Mouse (Mus musculus): ENCODE results near the gene Rag2. TPM values are rescaled to one million over a fixed set of nuclear protein-coding genes. Genes with fewer than 3 reads are reported as not detected.

The Rag2 gene
- polyA plus RNA-seq, 1 experiment from 2014 or later: 0.16 TPM

DNA sequence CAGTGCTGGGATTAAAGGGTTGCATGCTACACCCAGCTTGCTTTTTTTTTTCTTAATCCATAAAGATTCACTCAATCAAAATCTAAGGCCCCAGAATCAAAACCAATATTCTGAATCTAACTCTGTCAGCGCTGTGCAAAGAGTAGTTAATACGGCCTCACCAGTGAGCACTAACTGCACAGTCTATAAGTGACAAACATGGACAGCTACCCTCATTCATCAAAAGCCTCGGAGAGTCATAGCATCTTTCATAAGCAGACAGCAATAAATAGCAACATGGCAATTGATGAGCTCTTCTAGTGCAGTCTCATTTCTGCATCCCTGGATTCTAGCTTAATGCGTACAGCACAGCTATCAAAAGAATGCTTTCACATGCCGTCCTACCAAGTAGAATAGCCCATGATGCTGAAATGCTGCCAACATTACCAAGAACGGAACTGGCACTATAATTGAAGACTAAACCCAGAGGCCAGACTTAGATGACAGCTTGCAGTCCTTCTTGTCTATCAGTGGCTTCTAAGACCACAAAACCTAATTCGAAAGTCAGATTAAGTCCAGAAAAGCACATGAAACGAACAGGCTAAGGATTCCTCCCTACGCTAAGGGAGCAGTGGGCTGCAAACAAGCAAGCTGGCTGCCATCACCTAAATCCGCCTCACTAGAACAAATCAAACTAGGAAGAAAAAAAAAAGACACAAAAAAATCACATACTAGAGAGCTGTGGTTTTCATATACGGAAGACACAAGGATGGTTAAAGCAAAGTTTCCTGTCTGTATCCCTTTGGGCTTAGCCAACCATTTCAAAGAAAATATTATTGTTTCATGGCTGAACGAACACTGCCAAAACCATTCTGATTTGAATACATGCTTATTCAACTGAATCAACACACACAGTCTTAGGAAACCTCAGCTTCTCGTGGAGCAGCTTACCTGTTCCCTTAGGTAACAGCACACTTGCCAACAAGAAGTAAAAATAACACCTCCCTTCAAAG is 26.0 kb upstream of the Rag2 start:
- Histone ChIP-seq H3K9ac (no peak overlapping the region), H3K27ac (replicated peaks) (no peak overlapping the region), H3K9me3 (no peaks in the 10 kb centered on the region), H3K4me3 (no peak overlapping the region), H3K4me2 (no peak overlapping the region), H3K4me1 (peaks cover 10% of the 10 kb centered on the region; the same call in 1 of the 2 replicates), H3K27me3 (replicated peaks) (no peaks in the 10 kb centered on the region), H3K36me3 (0 out of 2 replicates have a peak, but pooled peaks cover 4% of the 10 kb centered on the region)
- ATAC-seq (ENCODE audit: extremely low read depth, insufficient number of reproducible peaks, low FRiP score, low TSS enrichment): no peak
- WGBS: 70% methylated on average over 13 of the region's 13 CpGs

GRCm38 (mm10) chr2:101600703-101601102 is 23.8 kb upstream of the Rag2 start:
- Histone ChIP-seq H3K4me2 (no peak overlapping the region), H3K27ac (replicated peaks) (no peak overlapping the region), H3K4me3 (no peak overlapping the region), H3K9me3 (no peaks in the 10 kb centered on the region), H3K9ac (no peak overlapping the region), H3K27me3 (replicated peaks) (no peaks in the 10 kb centered on the region), H3K4me1 (peaks cover 10% of the 10 kb centered on the region; the same call in 1 of the 2 replicates), H3K36me3 (0 out of 2 replicates have a peak, but pooled peaks cover 4% of the 10 kb centered on the region)
- 49% methylated on average over 8 of the region's 8 CpGs for whole genome bisulfite sequencing
- no peak for ATAC-seq (ENCODE audit: extremely low read depth, insufficient number of reproducible peaks, low FRiP score, low TSS enrichment)

DNA sequence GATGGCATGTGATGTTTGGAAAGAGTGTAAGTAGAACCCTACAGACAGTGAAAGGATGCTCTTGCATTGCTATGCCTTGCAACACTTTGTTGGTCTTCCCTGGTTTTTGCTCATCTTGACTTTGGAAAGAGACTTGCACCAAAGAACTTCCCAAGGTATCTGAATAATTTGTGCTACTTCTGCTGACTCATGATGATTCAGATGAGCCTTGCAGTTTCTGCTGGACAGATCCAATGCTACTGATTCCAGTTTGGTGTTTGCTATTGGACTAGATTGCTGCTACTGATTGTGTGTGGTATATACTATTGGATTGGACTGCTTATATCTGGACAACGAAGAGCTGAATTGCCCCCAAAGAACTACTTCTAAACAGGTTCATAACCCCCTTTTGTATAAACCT is 21.4 kb upstream of the Rag2 start:
- peaks cover 10% of the 10 kb centered on the region for H3K4me1 ChIP-seq
- H3K9me3 ChIP-seq: no peaks in the 10 kb centered on the region
- H3K9ac ChIP-seq: no peak overlapping the region
- H3K36me3 ChIP-seq: 0 out of 2 replicates have a peak, but pooled peaks cover 4% of the 10 kb centered on the region
- H3K27ac ChIP-seq (replicated peaks): no peak overlapping the region
- no peak for ATAC-seq (ENCODE audit: extremely low read depth, insufficient number of reproducible peaks, low FRiP score, low TSS enrichment)
- no peaks in the 10 kb centered on the region for H3K27me3 ChIP-seq (replicated peaks)
- no peak overlapping the region for H3K4me3 ChIP-seq
- no peak overlapping the region for H3K4me2 ChIP-seq
- 70% methylated on average over 1 of the region's 1 CpGs for WGBS

DNA sequence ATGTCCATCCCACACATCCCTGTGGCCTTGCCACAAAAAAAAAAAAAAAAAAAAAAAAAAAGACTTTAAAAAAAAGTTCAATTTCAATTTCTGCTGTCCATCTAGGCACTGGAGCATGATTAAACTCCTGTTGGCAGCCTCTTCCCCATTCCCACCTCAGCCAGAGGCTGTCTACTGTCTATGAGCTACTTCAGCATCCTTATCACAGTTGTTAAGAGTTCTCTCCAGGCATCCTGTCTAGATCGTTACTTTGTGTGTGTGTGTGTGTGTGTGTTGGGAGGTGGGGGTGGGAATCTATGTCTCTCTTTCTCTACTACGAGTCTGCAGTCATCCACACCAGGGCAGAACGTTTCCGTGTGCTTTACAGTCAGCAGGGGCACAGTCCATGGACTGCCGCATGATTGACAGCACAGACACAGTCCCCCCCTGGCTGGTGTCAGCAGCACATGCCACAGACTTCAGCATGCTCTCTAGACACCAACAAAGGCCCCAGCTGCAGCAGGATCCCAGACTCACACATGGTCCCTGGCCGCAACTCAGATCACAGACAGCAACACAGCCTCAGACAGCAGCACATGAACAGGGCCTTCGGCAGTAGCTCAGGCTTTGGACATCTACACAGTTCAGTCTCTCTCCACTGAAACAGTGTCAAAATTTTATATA is 16.2 kb upstream of the Rag2 start:
- Histone ChIP-seq H3K27ac (replicated peaks) (peak overlapping the region; percentile 24), H3K9me3 (no peaks in the 10 kb centered on the region), H3K4me1 (peaks cover 9% of the 10 kb centered on the region), H3K27me3 (replicated peaks) (no peaks in the 10 kb centered on the region), H3K9ac (peak overlapping the region; percentile 38; the same call in 1 of the 2 replicates), H3K4me3 (no peak overlapping the region), H3K4me2 (peak overlapping the region; percentile 46), H3K36me3 (no peaks in the 10 kb centered on the region)
- 33% methylated on average over 7 of the region's 7 CpGs for WGBS
- peak; percentile 51; the same call in 1 of the 2 replicates for ATAC-seq (ENCODE audit: extremely low read depth, insufficient number of reproducible peaks, low FRiP score, low TSS enrichment)

- Histone ChIP-seq H3K9ac (no peak overlapping the region), H3K9me3 (no peaks in the 10 kb centered on the region), H3K27me3 (replicated peaks) (no peaks in the 10 kb centered on the region), H3K36me3 (no peaks in the 10 kb centered on the region), H3K4me3 (no peak overlapping the region), H3K4me2 (no peak overlapping the region), H3K4me1 (peaks cover 16% of the 10 kb centered on the region), H3K27ac (replicated peaks) (no peak overlapping the region)
- WGBS: 84% methylated on average over 3 of the region's 3 CpGs
- ATAC-seq (ENCODE audit: extremely low read depth, insufficient number of reproducible peaks, low FRiP score, low TSS enrichment): no peak
Measured at GRCm38 (mm10) chr2:101610861-101611260, 13.7 kb upstream of the Rag2 start.

DNA sequence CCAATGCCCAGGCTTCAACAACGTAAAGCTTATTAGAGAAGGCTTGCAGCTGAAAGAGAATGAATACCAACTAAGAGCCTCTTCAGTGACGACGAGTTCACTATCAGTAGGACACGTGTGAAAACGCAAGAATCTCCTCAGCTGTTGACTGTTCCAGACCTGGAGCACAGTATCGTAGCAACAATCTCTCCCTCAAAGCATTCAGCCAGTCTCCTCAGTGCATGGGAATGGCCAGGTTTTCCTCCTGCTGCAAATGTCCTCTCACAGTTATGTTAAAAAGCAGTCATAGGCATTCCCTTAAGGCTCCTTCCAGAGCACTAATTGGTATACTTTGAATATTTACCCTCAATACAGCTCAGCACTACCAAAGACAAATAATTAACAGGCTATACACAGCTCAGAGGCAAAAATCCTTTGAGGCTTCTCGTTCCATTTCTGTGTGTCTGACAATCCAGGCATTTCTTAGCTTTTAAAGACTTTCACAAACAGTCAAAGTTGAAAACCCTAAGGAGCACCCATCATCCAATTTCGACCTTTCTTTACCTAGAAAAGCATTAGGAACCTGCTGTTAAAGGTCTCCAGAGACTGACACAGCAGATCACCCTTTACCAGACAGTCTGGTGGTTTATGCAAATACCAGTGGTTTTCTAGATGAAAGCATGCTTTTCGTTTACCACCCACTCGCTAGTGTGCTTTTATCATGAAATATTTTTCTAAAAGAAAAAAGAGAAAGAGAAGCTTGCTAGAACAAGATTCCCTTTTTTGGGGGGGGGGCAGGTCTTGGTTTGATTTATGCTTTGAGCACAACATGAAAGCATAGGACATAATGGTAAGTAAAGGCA is 8.8 kb upstream of the Rag2 start:
- Histone ChIP-seq H3K36me3 (no peaks in the 10 kb centered on the region), H3K9me3 (no peaks in the 10 kb centered on the region), H3K9ac (no peak overlapping the region), H3K27ac (replicated peaks) (no peak overlapping the region), H3K4me2 (0 out of 2 replicates have a peak overlapping the region, but pooled peaks have one; percentile 0), H3K4me1 (peaks cover 16% of the 10 kb centered on the region), H3K27me3 (replicated peaks) (no peaks in the 10 kb centered on the region), H3K4me3 (no peak overlapping the region)
- no peak for ATAC-seq (ENCODE audit: extremely low read depth, insufficient number of reproducible peaks, low FRiP score, low TSS enrichment)
- WGBS: 44% methylated on average over 10 of the region's 10 CpGs

GRCm38 (mm10) chr2:101618373-101618772 is 6.1 kb upstream of the Rag2 start:
- H3K4me3 ChIP-seq: no peak overlapping the region
- H3K9me3 ChIP-seq: no peaks in the 10 kb centered on the region
- H3K36me3 ChIP-seq: no peaks in the 10 kb centered on the region
- peaks cover 12% of the 10 kb centered on the region for H3K4me1 ChIP-seq
- 62% methylated on average over 4 of the region's 4 CpGs for WGBS
- no peak overlapping the region for H3K4me2 ChIP-seq
- H3K27me3 ChIP-seq (replicated peaks): no peaks in the 10 kb centered on the region
- no peak overlapping the region for H3K9ac ChIP-seq
- no peak overlapping the region for H3K27ac ChIP-seq (replicated peaks)
- ATAC-seq (ENCODE audit: extremely low read depth, insufficient number of reproducible peaks, low FRiP score, low TSS enrichment): no peak

DNA sequence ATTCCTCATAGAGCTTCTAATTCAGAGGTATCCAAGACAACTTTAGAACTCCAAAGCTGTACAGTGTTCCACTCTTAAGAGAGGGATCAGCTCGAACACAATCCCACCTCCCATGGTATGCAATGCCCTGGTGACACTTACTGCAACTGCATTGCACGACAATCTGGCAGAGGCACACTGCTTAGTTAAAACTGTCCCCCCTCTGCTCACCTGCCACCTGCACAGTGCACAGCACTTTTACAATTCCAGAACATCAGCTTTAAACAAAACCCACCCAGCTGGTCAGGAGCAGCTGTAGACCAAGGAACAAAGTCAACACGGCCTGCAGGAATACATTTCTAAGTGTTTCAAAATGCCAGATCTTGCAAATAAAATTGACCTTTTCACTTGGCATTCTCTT is 3.6 kb upstream of the Rag2 start:
- H3K4me2 ChIP-seq: no peak overlapping the region
- H3K27ac ChIP-seq (replicated peaks): no peak overlapping the region
- WGBS: 64% methylated on average over 3 of the region's 3 CpGs

DNA sequence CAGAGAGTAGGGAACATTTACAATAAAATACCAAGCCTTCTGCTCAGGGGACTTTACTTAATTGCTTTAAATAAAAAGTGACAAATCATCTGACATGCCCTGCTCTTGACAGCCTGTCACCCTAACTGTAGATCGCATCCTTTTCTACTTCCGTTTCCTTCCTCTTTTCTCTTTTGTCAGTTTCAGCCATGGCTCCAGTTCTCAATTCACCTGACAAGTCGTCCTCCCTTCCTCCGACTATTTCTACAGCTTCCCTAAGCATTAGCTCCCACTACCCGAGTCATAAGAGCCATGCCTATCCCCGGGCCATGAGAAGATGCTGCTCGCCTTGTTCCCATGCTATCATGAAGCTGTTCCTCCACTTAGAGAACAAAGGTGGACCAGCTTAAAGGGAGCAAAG is 2.9 kb upstream of the Rag2 start:
- Histone ChIP-seq H3K36me3 (no peaks in the 10 kb centered on the region), H3K4me2 (no peak overlapping the region), H3K9ac (no peak overlapping the region), H3K27ac (replicated peaks) (no peak overlapping the region), H3K4me1 (no peaks in the 10 kb centered on the region), H3K27me3 (replicated peaks) (no peaks in the 10 kb centered on the region), H3K4me3 (no peak overlapping the region), H3K9me3 (no peaks in the 10 kb centered on the region)
- WGBS: 67% methylated on average over 7 of the region's 7 CpGs
- no peak for ATAC-seq (ENCODE audit: extremely low read depth, insufficient number of reproducible peaks, low FRiP score, low TSS enrichment)

More for the DNA sequence above, 3.6 kb upstream of the Rag2 start:
- Histone ChIP-seq H3K4me1 (peaks cover 5% of the 10 kb centered on the region), H3K9me3 (no peaks in the 10 kb centered on the region), H3K27me3 (replicated peaks) (no peaks in the 10 kb centered on the region), H3K9ac (no peak overlapping the region), H3K4me3 (no peak overlapping the region), H3K36me3 (no peaks in the 10 kb centered on the region)
- ATAC-seq (ENCODE audit: extremely low read depth, insufficient number of reproducible peaks, low FRiP score, low TSS enrichment): no peak

DNA sequence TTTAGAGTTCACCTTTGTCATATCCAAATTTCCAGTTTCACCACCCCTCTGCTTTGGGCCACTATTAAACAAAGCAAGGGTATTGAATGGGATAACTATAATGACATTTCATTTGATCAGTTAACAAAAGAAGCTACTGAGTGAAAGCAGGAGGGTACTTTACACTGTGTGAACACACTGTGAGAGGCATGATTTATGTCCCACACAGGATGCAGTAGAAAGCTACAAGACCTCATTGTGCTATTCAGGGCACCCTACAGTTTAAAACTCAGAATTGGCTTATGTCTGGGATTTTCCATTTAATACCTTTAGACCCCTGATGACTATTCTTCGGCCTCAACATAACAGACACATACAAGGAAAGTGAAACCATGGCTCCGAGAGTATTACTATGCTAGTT is 1.5 kb upstream of the Rag2 start:
- Histone ChIP-seq H3K9me3 (no peaks in the 10 kb centered on the region), H3K4me3 (no peak overlapping the region), H3K4me2 (no peak overlapping the region), H3K4me1 (no peaks in the 10 kb centered on the region), H3K27ac (replicated peaks) (no peak overlapping the region), H3K9ac (no peak overlapping the region), H3K36me3 (no peaks in the 10 kb centered on the region), H3K27me3 (replicated peaks) (no peaks in the 10 kb centered on the region)
- 86% methylated on average over 2 of the region's 2 CpGs for WGBS
- ATAC-seq (ENCODE audit: extremely low read depth, insufficient number of reproducible peaks, low FRiP score, low TSS enrichment): no peak

DNA sequence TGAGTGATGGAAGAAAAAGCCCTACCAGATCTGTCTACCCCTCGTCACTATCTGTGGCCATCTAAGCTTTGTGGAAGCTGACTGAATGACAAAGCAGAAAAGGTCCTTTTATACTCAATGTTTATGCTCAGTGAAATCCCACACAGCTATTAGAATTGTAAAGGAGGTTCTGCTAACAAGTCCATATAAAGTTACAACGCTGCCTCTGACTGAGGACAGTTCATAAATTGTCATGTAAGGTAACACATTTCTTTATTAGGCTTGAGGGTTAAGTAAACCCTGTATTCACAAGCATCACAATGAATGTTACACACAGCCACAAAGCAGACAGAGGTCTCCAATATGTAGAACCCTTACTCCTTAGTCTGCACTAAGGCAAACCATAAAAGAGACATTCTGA is 507 bp upstream of the Rag2 start:
- no peaks in the 10 kb centered on the region for H3K9me3 ChIP-seq
- no peaks in the 10 kb centered on the region for H3K36me3 ChIP-seq
- no peaks in the 10 kb centered on the region for H3K4me1 ChIP-seq
- H3K9ac ChIP-seq: no peak overlapping the region
- no peak overlapping the region for H3K27ac ChIP-seq (replicated peaks)
- no peak overlapping the region for H3K4me2 ChIP-seq
- H3K4me3 ChIP-seq: no peak overlapping the region
- no peaks in the 10 kb centered on the region for H3K27me3 ChIP-seq (replicated peaks)
- 64% methylated on average over 2 of the region's 2 CpGs for WGBS
- no peak for ATAC-seq (ENCODE audit: extremely low read depth, insufficient number of reproducible peaks, low FRiP score, low TSS enrichment)

All from heart, embryonic 13.5 days (tissue).